Mouse (Mus musculus): ENCODE measurements at regions not wholly inside any gene's neighbourhood (a gene's known extent, or its start where the extent isn't known, plus 50 kb on each side); places are given as distances from the start of the nearest gene placed in this dataset.

DNA sequence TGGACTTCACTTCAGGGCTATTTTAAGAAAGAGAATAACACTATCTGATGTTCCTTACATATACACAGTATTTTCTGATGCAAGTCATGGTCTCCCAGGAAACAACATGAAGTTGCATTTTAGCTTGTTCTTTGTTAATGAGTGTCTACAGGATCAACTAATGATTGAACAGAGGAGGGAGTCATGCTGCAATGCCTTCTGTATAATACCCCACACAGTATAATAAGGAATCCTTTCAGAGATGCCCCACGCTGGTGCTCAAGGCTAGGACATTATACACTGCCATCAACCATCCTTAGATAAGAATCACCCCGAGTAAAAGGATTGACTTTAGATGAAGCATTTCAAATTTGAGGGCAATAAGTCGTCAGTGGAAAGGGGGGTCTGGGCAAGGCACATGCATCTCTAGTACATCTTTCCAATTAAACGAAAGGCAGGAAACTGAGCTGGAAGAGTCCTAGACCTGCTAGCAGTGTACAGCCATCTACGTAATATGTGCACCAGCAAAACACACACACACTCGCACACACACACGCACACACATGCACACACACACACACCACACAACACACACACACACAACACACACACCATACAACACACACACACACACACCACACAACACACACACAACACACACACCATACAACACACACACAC lies 252.6 kb upstream of the Rag2 start:
- no peak for DNase-seq

DNA sequence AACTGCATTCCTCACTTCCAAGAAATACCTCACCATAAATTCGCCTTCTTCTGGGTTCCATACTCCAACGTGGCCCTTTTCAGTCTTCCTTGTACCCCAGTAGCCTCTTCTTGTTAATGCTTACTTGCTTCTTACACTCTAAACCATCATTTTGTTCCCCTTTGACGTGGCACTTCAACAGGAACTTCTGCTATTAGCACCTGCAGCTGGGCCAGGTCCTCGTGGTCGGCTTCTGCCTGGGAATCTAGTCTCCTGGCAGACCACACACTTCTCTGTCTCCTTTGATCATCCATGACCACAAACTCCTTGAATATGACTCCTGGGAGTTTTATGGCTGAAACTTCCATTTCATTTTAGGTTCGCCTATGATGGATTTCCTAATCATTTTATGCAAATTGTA lies 243.9 kb upstream of the Rag2 start:
- DNase-seq, result no peak

DNA sequence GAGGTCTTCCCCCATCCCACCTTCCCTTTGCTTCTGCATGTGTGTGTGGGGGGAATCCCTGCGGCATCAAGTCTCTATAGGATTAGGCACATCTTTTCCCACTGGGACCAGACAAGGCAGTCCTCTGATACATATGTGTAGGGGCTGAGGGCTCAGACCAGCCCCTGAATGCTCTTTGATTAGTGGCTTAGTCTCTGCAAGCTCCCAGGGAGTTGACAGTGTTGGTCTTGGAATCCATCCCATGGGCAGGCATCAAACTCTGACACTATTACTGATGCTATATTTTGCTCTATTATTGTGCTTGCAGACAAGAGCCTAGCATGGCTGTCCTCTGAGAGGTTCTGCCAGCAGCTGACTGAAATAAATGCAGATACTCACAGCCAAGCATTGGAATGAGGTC lies 209.5 kb upstream of the Rag2 start:
- DNase-seq, result no peak

DNA sequence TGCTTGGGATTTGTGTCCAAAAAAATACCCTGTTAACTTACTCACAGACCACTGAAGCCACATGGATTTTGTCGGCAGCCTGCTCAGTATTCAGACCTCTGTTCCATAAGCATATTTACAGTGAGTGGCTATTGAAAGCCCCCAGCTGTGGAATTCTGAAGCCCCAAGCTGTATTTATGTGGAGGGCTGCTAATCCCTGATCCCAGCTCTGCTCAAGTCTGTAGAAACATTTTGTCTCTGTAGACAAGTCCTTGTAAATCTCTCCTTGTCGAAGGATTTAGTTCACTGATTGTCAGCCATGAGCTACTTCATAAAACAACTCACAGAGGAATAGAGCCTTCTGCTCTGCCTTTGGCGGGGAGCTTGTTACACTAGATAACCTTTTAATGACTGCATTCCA lies 207.8 kb upstream of the Rag2 start:
- no peak for DNase-seq

DNA sequence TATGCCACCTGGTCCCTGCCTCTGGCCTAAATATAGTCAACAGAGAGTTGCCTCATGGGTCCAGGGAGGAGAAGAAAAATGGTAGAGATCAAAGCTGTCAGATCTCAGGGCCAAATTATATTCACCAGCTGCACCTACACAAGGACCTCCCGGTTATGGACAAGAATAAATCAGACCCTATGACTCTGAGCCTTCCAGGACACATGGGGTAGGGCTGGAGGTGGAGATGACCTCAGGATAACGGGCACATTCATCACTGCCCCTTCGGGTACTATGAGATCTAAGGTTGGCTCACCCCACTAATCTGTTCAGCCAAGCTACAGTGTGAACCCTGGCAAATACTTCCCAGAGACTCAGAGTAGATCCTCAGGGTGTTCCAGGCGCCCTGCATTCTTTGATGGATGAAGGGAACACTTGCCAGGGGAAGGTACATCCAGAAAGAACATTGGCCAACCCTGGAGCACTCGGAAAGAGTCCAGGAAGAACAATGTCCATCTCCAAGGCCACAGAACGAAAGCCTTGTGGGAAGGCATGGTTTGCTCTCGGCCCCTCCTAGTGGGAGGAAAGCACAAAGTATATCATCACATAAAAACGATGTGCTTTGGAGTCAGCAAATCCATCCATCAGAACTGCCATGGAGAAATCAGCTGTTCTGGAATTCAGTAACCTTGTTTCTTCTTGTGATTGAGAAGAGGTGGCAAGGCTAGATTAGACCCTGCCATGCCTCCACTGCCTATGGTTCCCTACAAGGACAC lies 191.2 kb upstream of the Rag2 start:
- DNase-seq, result no peak

DNA sequence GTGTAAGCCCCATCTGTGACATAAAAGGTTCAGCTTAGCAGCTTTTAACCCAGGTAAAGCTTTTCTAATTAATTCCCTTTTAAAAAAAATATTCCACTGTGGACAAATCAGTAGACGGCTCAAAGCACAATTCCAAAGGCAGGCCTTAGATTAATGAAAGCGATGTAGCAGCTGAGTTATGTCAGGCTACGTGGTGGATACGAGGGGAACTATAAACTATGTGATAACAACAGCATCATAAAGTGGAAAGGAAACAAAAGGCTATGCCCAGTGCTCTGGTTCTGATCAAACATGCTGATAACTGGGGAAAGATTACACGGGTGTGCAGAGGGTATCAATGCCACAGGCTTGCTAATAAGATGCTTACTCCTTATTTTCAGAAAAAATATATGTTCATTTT lies 184.3 kb upstream of the Rag2 start:
- DNase-seq, result peak; percentile 34

DNA sequence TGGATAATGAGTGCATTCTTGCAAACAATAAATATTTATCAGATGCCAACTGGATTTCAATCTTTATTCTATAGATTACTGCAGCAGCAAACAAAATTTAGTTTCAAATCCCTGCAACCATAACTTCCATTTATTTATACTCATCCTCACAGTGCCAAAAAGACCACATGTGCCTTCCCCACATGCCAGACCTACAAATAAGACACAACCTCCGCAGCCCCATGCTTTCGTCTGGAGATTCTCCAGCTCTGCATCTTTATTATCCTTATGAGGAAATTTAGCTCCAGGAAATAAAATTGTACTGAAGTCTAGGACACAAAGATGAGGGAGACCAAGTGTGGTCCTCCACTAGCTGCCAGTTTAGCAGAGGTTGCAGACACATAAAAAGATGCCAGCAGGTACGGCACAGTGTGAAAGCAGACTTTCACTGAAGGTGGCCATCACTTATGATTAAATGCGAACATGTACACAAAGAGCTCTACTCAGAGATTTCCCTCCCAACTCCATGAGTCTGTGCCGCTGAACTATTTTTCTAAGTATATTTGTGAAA lies 183.4 kb upstream of the Rag2 start:
- no peak for DNase-seq

DNA sequence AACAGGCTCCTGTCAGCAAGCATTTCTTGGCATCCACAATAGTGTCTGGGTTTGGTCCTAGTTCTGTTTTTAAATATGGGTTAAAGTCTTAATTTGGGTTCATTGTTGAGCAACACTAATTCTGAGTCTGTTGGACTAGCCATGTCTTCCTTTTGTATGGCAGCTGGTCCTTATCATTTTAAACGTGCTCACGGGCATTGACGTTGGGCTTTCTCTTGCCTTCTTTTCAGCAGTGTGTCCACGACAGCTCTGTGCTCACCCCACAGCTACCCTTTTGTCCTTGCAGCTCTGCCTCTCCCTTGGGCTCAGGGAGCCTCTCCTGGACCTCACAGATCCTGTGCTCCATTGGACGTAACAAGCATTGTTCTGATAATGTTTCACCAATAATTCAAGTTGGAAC lies 168.9 kb upstream of the Rag2 start:
- DNase-seq, result no peak

DNA sequence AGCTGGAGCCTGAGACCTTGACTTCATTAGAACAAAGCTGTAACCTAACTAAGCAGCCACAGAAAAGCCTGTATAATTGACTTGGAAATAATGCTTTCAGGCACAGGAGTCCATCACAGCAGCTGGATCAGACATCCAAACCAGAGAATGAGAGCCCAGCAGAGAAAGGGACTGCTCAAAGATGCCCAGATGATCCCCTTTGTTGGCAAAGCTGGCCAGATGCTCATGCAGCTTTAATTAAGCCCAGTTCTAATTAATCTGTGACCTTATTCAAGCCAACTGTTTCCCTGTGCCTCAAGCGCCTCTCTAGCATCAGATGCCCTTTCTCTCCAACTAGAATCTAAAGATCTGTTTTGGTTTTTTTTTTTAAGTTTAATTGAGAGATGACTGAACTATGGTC lies 165.6 kb upstream of the Rag2 start:
- DNase-seq, result no peak

DNA sequence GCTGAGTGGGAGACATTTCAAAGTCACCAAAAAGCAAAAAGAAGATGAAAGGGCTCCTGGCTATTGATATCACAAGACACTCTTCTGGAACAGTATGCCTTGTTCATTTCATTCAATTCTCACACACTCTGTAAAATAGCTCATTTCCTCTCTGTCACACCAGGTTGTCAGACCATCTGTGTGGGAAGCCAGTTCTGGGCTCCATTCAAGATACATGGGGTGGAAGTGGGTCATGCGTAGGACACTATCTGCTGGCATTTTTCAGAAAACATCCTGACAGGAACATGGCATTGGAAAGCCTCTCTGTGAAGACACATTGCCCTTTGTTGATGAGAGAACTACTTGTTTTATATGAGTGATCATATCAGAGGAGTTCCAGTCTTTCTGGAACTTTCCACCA lies 162.1 kb upstream of the Rag2 start:
- DNase-seq, result no peak

DNA sequence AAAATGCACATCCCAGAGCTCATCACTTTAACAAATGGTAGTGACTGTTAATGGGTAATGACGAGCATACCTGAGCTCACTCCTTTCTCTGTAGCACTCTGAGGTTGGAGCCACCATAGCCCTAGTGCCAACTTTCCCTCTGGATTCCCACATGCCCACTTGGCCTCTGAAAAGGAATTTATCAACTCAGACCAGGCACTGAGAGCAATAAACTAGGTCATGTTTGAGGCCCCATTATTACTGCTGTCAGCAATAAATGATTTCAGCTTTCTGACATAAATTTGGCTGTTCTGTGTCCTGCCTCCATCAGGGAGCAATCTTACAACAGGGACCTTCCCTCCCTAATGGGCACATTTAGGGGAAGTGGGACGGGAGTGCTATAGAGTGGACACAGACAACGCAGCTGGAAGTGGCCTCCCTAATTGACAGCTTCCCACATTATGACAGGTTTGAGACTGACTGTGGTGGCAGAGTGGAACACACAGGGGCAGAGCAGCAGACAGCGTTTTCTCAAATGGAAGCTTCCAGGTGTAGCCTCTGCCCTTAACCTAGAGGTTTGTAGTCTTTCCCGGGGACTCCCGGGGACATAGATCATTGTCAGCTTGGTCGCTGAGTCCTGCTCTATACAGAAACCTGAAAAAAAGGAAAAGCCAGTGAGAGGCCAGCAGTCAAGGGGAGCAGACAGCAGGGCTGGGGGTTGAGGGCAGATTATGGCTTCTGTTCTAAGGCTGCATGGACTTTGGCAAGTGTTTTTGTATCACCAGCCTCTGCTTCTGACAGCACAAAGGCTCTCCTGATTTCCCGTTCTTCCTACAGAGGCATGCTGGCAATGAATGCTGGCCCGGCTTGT lies 160.0 kb upstream of the Rag2 start:
- DNase-seq, result no peak

DNA sequence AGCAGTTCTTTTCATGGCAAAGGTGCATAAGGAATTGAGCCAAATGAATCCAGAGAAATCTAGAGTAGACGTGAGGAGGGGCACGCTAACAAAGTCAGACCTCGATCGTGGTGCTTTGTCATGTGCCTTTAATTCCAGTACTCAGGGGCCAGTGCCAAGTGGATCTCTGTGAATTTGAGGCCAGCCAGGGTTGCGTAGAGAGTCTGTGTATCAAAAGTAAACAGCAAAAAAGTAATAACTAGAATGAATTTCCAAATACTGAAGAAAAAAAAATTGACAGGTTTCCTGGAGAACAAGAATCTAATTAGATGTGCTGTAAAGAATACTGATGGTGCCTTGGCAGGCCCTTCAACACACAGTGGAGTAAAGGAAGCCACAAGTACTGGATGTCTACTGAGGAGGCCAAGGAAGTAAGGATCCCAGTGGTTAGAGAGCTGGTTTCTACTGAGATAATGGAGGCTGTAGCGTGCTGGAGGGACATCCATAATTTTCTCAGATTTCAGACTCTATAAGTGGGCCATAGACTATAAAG lies 153.9 kb upstream of the Rag2 start:
- DNase-seq, result no peak

DNA sequence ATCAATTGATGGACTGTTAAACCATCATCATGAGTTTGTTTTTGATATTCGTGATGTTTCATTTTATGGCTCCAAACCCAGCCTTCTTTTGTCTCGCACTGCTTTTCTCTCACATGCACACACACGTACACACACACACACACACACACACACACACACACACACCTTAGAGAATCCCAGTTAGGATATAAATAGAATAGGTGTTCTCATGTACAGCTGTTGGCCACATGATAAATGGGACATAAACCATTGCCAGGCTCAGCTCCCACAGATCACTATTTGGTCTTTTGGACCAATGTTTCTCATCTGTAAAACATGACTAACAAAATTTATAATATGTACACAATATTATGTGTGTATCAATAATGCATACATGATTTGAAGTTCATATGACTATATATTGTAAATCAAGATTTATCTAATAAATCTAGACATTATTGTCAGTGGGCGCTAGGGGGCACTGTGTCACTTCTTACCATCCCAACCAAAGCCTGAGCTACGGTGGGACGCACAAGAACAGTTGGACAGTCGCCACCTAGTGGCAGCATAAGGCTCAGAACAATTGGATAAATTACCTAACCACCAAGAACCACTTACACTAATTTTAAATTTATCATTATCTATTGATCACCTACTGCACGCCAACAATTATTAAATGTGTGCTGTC lies 151.9 kb upstream of the Rag2 start:
- peak; percentile 94 for DNase-seq

DNA sequence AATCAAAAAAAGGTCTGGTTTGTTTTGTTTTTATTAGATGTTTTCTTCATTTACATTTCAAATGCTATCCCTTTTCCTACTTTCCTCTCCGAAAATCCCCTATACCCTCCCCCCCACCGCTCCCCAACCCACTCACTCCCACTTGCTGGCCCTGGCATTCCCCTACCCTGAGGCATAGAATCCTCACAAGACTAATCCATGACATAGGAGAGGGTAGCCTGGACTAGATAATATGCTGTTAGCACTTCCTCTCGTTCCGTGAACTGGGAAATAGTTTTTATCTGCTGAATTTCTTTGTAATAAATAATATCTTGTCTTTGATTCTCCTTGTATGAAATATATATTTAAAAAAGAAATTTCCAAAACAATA lies 151.4 kb upstream of the Rag2 start:
- DNase-seq, result no peak

DNA sequence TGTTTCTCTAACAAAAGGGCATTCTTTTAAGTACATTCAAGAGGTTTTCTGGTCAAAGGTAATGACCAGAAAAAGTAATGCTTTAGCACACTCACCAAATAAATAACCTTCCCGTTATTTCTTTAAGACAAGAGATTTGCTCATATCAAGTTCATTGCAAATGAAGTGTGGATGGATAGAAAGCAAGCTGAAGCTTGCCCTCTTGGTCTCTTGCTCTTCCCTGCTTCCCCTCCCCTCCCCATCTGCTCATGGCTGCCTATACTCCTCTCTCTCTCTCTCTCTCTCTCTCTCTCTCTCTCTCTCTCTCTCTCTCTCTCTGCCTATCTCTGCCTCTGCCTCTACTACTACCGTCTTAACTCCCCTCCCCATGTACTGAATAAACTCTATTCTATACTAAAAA lies 147.7 kb upstream of the Rag2 start:
- DNase-seq, result no peak

DNA sequence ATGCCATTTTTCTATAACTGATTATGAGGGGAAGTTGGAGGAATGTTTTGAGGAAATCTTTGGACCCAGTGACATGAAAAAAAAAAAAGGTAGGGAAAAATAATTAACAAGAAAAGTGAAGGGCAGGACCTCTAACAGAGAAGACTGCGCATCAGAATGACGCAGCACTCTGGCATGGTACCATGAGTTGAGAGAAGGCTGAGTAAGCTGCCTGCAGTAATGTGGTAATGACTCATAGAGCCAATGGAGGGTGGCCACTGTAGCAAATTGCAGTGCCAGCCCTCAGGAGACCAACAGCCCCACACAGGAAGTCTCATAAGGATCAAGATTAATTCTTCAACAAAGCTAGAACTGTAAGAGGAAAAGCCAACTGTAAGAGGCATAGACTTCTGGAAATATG lies 134.3 kb upstream of the Rag2 start:
- peak; percentile 14 for DNase-seq

DNA sequence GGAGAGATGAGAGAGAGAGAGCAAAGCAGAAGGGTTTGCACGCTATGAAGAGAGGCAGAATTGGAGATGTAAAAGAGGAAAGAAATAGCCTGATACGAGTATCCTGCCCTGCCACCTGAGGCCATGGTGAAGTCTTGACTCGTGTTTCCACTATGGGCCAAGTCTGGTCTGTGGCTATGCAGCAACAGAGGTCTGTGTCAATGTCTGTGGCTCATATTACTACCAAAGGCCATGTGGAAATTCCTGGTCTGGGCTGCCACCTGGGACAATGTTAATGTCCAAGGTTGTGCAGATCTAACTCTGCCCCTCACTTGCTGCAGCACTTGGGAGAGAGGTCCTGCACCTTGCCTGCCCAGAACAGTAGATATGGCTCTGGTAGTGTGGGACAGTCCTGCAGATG lies 132.8 kb upstream of the Rag2 start:
- no peak for DNase-seq

DNA sequence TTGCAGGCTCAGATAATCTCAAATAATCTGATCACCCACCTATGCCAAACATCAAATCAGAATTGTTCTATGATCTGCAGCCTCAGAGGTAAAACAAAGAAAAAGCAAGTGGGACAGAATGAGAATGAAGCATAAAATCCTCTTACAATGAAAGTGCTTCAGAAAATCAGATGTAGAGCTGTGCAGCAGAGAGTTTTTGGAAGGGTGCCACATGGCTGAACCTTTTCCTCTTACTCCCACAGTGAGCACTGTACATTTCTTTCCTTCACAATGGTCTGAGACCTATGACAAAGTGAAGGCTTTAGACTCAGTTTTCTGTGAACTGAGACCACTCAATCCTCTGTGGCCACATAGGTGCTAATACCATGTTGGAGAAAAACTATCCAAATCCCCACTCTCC lies 116.4 kb upstream of the Rag2 start:
- DNase-seq, result no peak

All from kidney, postnatal 10 days (tissue).